Mouse (Mus musculus) CD4-positive helper T cell, adult 2 months (primary cell): ENCODE results near the gene Ubl5.
"Not testable (repeated sequence)": the region's sequence is repeated elsewhere in the genome, so short reads cannot be mapped to it uniquely, and the experiment has no call there.

Experiments used
- DNase-seq: peaks from one replicate; pipeline ENCODE4 v3.0.0-alpha.2; 2012; ENCODE audit warnings: low read depth, missing footprints, low spot score

The Ubl5 gene

DNA sequence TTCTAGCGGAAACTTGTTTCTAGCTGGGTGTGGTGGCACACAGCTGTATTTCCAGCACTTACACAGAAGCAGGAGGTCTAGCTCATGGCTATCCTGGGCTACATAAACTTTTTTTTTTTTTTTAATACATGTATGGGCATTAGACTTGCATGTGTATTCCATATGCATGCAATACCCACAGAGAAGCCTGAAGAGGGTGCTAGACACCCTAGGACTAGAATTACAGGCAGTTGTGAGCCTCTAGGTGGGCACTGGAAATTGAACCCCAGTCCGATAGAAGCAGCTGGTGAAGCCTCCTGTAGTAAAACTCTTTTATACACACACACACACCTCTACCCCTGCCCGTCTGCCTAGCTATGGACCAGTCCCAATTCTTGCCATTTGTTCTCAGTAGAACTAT lies 11.2 kb downstream of the Ubl5 start:
- DNase-seq = no peak

DNA sequence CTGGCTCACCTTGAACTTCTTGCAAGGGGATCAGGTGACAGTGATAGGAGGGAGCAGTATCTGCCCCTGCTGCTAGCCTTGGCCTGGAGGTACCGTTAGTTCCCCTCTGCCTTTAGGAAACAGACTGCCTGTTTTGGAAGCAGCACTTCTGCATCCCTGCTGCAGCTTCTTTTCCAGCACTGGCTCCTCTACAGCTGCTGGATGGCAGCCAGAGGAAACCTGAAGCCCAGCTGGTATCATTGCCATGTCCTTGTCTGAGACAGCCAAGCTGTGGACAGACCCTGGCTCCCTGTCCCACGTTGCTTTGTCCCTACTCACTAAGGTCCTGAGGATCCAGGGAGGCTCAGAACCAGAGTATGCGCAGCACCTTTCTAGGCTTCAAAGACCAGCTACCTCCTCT lies 14.9 kb downstream of the Ubl5 start:
- no peak for DNase-seq

- DNase-seq = peak; percentile 55
Measured at GRCm38 (mm10) chr9:20662325-20662724, 19.6 kb downstream of the Ubl5 start.

DNA sequence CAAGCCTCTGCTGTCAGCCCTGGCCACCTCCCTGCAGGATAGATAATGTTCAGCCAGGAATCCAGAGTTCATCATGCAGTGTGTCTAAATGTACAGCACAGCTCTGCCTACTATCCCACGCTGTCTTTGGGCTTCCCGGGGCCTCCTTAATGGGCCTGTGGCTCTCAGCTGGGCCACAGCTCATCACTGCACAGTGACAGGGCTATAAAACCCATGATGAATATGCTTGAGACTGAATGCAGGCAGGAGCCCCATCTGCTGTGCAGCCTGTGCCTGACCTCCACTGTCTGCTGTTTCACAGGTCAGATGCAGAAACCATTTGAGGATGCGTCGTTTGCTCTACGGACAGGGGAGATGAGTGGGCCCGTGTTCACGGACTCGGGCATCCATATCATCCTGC lies 20.2 kb downstream of the Ubl5 start:
- no peak for DNase-seq

DNA sequence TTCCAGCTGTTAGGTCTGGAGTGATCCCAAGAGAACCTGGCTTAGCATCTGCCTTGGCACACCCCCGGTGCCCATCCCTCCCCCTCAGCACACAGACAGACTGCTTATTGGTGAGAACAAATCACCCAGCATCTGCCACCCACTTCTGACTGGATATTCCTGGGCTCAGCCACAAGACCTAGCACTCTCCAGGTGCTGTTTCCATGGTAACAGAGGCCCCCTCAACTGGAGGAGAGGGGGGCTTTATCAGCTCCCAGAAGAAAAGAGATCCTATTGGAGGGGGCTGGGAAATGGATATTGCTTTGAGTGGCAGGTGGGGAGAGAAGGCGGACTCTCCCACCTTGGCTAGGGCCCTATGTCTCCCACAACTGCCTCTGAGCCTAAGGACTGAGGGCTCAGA lies 21.3 kb downstream of the Ubl5 start:
- no peak for DNase-seq

- DNase-seq = no peak
Measured at GRCm38 (mm10) chr9:20664366-20664765, 21.7 kb downstream of the Ubl5 start.

DNA sequence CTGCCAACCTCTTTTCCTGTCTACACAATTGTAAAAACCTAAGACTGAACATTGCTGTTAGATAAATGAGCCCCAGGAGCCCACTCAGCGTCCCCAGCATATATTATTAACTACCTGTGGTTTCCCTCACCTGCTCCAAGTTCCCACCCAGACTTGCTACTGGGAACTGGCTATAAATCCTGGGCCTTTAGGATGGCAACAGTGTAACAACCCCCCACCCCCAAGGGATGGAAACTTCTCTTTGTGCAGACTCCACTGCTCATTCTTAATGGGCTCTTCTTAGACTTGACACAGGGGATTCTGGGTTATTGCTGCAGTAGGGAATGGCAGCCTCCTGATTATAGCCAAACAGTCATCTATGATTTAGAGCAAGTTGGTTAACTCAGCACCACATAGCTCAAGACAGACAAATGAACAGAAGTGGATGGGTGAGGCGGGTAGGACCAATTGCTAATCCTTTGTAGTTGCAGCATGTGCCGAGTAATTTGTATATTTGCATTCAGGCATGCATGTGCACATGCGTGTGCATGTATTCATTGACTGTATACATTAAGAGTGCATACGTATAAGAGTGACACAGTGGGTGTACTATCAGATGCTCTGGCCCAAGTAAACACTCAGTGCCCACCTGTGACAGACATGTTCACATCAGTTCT lies 22.4 kb downstream of the Ubl5 start:
- DNase-seq = no peak

DNA sequence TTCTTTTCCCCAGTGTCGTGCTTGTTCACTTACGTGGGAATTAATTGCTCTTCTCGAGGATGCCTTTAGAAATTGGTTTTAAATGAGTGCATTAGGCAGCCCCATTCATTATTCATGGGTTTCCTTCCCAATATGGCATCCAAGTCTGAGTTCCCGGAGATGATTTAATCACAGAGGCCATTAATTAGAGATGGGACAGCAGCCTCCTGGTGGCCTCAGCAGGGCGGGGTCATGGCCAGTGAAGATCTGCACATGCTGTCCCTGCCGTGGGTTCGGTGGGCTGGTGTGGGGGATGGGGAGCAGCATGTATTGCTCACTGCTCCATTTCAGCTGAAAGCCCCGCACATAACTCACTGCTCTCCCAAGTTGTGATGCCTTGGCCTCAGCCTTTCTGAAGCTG lies 23.2 kb downstream of the Ubl5 start:
- no peak for DNase-seq

GRCm38 (mm10) chr9:20666510-20667034 lies 23.9 kb downstream of the Ubl5 start:
- no peak for DNase-seq

DNA sequence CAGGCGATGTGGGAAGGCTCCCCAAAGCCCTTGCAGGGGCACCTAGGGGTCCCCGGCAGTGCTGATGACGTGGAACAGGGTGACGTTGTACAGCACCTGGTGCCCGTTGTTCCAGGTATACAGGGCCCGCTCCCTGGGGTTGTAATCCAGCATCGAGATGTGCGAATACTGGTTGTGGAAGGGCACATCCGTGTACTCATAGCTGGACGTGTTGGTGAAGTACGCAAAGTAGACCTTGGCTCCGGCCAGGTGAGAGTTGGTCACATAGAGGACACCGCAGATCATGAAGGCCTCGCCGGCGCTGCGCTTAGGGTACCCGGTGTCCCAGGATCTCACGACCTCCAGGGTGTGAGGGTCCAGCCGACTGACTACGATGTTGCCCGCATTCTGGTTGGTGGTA lies 25.4 kb downstream of the Ubl5 start:
- no peak for DNase-seq

DNA sequence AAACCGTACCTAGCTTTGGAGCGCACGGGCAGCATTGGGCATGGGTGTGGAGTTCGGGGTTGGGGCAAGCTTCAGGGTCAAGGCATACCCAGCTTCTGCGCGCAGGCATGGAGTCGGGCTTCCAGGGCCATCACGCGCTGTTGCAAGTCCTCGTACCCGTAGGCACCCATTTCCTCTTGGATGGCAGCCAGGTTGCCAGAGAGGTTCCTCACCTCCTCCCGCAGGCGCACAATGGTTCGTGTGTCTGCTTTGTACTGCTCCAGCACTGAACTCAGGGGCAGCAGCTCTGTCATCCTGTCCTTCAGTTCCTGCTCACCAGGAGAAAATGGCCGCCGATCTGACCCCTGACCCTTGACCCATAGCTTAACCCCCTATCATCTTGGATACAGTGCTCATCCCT lies 29.4 kb downstream of the Ubl5 start:
- DNase-seq = no peak

DNA sequence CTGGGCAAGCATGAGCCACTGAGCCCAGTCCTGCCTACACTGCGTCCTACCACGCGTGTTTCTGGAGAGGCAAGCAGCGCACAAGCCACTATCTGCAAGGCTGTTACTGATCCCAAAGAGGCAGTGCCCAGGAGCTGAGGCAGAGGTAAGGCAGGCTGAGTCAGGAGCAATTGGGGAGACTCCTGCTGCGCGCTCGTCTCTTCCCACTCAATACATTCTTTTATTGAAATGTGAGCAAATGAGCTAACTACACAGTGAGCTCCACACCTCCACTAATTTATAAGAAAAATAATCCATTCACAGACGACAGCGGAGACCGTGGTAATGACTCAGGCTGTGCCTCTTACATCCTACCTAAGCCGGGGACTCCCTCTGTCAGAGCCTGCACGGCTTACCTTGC lies 35.2 kb downstream of the Ubl5 start:
- no peak for DNase-seq

- no peak for DNase-seq
Measured at GRCm38 (mm10) chr9:20680378-20680958, 37.8 kb downstream of the Ubl5 start.

DNA sequence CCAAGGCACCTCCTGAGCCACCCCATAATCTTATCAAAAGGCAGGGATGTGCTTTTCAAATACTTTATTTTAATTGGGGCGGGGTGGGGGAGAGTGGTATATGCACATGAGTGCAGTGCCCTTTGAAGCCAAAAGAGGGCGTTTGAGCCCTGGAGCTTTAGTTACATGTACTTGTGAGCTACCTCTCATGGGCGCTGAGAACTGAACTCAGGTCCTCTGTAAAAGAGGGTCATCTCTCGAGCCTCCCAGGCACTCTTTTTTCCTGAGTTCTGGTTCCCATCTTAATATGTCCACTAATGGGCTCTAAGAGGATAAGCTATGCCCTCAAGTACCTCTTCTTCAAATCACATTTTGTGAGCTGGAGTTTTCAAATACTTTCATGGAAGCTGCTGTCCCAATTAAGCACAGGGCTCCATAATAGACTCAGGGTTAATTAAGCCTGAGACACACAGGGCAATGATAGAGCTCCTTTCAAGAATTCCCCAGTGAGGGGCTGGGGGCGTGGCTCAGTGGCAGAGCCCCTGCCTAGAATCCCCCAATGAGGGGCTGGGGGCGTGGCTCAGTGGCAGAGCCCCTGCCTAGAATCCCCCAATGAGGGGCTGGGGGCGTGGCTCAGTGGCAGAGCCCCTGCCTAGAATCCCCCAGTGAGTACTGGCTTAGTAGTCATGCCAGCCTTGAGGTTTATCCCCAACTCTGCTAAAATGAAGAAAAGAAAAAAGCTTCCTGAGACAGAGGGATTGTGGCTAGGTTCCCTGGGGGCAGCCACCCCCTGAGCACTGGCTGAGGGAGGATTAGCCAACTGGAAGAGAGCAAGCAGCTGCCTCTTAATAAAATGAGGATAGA lies 39.1 kb downstream of the Ubl5 start:
- DNase-seq = no peak

- DNase-seq = no peak
Measured at GRCm38 (mm10) chr9:20682389-20682722, 39.7 kb downstream of the Ubl5 start.

GRCm38 (mm10) chr9:20685081-20685861 lies 42.6 kb downstream of the Ubl5 start:
- no peak for DNase-seq

- DNase-seq = no peak
Measured at GRCm38 (mm10) chr9:20689403-20689802, 46.7 kb downstream of the Ubl5 start.

- DNase-seq = no peak
Measured at GRCm38 (mm10) chr9:20689913-20690312, 47.2 kb downstream of the Ubl5 start.

DNA sequence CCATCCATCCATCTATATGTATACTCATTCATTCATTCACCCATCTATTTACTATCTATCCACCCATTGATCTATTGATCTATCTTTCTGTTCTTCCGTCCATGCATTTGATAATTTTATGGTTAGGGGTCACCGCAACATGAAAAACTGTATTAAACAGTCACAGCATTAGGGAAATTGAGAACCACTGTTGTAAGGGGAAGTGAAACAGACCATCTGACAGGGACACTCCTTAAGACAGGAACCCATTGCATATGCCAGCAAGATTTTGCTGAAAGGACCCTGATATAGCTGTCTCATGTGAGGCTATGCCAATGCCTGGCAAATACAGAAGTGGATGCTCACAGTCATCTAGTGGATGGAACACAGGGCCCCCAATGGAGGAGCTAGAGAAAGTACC lies 47.8 kb downstream of the Ubl5 start:
- not testable (repeated sequence) for DNase-seq

DNA sequence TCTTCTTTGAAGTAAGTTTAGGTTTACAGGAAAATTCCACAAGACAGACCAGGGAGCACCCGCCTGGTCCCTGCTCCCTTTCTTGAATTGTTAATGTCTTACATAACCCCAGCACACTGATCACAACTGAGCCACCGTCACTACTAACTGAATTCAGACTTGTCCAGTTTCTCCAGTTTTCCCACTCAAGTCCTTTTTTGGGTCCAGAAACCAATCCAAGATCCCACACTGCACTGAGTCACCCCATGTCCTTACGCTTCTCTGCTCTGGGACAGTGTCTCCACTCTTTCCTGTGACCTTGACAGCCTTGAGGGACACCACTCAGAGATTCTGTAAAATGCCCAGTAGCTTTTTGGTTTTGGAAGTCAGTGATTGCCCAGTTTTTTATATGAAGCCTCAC lies 50.2 kb downstream of the Ubl5 start:
- no peak for DNase-seq

DNA sequence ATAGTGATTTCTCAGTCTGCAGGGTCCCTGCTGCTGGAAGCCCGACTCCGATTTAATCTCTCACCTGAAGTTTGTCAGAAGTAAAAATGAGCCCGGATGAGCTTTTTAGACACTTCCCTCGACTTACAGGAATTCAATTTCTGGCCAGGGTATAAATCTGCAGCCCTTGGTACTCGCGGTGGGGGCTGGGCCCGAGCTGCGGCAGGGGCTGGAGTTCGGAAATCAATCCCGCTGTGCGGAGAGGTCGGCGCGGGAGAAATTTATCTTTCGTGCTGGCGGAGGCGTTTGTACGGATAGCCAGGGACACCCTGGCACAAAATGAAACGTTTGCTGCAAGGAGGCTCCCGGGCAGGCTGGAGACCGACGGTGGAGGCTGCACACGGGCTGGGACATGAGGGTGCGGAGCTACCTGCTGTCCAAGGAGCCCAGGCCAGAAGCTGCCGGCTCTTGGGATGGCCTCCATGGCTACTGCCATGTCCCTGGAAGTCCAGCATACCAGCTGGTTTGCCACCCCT lies 52.1 kb downstream of the Ubl5 start:
- DNase-seq = no peak
